Mouse (Mus musculus): ENCODE results near the gene Ap5z1.

Ap5z1 gene

DNA sequence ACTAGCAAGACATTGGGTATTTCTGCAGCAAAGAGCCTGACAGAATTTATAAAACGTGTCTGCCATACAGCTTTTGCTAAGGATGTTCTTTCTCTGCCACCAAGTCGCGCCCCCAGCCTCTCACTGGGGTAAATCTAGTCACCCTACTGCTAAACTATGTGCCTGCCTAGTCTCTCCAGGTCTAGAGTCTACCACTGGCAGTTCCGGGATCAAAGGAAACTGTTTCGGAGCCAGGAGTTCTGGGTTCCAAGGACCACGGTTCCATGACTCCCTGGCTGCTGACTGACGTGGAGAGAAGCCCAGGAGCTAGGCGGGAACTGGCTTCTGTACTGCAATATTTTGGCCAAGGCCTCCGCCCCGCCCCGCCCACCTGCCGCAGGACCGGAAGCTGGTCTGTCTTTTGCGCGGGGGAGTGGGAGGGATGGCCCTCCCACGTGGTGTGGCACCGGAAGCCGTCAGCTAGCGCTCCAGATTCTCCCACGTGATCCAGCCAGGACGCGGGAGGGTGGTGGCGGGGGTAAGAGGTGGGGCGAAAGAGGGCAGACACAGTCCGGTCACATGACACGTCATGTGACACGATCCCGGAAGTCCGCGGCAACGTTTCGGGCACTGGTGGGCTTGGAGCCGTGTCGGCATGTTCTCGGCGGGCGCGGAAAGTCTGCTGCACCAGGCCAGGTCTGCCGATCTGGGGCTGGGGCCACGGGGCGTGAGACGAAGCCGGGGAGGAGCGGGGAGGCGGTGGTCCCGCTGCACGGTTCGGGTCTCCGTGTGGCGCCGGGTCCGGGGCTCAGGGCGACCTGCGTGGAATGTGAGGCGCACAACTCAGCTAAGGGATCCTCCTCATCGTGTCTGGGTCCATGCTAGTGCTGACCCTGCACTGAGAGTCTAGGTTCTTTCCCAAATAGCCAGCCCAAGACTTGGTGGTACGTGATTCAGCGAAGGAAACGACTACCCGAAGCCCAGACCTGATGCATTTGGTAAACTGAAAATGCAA lies at the start of gene Ap5z1:
Gene Ap5z1 (plus strand): TSS at position 484 of the 994 bp plus-strand sequence.
- peak; percentile 98 for DNase-seq (ENCODE audit: low read depth, low spot score)

DNA sequence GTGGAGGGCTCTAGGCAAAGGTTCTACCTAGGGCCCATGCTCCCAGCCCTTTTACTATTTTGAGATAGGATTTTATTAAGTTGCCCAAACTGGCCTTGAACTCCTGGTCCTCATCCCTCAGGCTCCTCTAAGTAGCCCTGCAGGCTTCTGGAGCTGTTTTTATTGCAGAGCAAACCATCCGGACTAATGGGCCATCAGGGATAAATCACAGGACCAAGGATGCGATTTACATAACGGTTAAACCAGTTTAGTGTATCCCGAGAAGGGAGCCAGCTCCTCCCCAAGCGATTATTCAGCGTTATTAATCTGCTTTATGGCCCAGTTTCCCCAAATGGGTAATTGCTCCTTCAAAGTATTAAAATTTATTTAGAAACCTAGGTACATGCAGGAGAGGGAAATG lies 48.3 kb upstream of the Ap5z1 start:
- DNase-seq (ENCODE audit: low read depth, low spot score) = no peak

DNA sequence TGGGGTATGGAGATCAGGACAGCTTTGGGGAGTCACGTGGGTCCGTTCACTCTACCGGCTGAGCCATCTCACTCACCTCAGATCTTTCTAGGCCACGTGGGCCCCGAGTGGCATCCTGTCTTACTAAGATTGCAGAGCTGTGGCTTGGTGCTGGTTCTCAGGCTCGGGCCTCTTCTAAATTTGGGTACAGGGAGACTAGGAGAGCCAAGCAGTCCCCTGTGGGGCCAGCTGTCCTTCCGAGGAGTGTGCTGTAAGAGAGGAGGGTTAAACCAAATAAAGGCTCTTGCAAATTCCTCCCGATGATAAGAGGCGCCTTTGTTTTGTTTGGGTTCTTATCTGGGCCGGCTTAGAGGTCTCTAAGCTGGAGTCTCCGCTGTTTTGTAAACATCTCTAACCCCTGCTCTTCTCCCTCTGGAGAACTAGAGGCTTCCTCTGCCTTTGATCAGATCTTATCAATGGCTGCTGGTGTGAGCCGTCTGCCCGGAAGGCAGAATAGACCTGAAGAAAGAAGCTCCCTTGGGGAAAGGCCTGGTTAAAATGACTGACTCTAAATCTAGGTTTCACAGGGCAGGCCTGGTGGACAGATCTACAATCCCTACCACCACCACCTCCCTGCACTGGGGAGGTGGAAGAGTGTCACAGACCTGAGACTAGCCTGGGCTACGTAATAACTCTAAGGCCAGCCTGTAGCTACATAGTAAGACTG lies 47.5 kb upstream of the Ap5z1 start:
- no peak for DNase-seq (ENCODE audit: low read depth, low spot score)

DNA sequence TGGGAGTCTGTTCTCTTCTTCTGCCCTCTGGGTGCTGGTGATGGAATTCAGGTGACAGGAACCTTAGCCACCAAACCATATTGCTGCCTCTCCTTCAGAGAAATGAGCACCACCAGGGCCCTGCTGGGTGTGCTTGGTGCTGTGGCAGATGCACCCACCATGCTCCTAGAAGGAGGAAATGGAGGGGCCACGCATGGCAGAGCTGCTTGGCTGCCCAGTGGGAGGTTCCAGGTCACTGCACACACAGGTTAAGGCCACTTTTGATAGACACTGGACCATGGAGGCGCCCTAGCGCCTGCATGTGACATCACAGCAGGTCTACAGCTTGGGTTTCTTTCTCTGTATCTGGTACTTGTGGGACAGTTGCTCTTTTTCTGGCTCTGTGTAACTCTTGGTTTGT lies 46.6 kb upstream of the Ap5z1 start:
- DNase-seq (ENCODE audit: low read depth, low spot score) = peak; percentile 55

DNA sequence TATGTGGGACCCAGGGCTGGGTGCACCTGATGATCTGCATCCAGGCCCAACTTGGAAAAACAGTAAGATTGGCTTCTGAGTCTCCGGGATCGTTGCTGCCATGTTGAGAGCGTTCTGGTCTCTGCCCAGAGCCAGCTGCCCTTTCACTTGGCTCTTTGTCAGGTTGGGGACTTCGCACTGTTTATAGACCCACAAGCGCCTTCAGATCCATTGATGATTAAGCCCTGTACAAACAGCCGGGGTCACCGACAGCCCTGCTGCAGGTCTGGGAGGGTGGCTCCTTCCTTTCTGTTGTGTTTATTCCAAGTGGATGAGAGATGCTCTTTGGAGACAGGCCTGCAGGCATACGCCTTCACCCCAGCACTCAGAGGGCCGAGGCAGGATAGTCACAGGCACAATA lies 45.9 kb upstream of the Ap5z1 start:
- DNase-seq (ENCODE audit: low read depth, low spot score) = no peak

DNA sequence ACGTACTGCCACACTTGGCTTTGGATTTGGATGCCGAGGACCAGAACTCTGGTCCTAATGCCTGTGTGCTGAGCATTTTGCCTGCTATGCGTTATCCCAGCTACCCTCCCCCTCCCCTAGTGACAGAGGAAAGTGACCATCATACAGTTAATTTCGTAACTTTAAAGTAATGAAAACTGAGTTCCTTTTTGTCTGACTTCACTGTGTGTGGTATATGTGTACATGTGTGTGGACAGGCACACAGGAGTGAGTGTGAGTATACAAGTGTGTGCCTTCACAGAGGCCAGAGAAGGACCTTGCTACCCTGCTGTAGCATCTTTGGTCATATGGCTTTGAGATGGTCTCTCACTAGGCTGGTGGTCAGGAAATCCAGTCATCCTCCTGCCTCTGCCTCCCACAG lies 45.3 kb upstream of the Ap5z1 start:
- DNase-seq (ENCODE audit: low read depth, low spot score) = no peak

DNA sequence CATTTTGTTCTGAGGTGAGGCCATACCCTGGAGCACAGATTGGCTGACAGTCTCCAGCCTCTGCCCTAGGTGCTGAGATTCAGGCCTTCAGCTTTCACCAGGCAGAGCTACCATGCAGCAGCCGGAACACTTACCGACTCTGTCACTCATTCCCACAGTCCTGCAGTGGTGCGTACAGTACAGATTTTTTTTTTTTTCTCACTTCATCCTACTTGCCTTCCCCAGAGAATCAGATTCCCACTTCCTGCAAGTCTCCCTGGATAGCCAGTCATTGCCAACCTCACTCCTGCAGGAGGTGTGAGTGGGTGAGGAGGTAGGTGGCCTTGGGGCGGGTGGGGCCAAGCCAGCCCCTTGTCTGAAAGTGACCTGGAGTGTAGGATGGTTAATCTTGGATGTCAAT lies 43.4 kb upstream of the Ap5z1 start:
- DNase-seq (ENCODE audit: low read depth, low spot score) = no peak

DNA sequence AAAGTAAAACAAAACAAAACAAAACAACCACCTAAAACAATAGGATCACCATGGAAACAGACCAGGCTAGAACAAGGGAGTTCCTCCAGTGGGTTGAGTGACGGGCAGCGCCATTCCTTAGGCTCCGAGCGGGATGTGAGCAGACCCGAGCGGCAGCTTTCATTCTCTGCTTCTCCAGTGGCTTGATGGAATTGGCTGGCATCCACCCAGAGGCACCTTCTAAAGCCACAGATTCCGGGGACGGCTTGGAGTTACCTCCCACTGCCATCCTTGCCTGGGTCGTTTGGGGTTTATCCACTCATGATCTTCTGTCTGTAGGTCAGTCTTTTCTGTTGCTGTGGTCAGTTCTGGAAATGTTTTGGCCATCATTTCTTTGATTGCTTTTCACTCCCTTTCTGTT lies 42.8 kb upstream of the Ap5z1 start:
- DNase-seq (ENCODE audit: low read depth, low spot score) = no peak

DNA sequence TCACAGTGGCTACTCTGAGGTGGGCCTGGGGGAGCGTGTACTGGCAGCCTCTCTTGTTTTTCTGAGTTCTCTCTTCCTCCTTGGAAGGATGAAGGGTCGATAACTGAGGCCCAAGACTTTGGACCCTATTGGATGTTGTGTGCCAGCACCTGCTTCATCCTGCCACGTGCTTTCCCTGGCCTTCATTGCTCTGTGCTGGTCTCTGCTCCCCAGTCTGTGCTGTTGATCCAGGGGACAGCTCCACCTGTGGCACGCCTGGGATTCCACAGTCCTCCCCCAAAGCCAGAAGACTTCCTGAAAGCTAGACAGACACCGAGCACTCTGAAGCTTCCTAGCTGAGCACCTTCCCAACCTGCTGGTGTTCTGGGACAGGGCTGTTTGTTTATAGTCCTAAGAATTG lies 41.9 kb upstream of the Ap5z1 start:
- no peak for DNase-seq (ENCODE audit: low read depth, low spot score)

DNA sequence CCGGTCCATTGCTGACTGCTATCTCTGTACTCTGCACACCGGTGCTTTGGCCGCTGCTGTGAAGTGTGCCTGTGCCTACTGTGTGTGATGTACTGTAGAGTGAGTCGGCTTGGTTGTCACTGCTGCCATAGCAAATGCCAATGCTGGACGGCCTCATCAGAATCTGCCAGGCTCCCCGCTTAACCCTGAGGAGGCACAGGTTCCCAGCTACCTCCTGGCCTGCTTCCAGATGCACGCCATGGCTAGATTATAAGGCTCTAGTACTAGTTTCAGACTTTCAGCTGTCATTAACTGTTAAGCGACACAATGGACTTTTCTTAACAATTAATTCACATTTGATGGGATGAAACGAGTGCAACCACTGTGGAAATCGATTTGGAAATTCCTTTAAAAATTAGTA lies 40.6 kb upstream of the Ap5z1 start:
- no peak for DNase-seq (ENCODE audit: low read depth, low spot score)

DNA sequence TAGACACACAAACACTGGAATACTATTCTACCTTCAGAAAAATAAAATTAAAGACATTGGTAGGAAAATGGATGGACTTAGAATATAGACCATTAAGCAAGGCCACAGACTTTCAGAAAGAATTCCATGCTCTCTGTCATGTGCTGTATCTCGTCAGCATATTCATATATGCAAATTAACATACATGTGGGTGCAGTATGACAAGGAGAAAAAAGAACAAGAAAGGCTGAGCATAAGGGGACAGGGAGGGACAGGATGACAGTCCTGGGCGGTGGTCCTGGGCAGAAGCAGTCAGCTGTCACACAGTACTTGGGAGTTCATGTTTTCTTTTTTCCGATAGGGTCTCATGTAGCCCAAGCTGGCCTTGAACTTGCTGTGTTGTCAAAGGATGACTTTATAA lies 40.0 kb upstream of the Ap5z1 start:
- DNase-seq (ENCODE audit: low read depth, low spot score) = no peak

DNA sequence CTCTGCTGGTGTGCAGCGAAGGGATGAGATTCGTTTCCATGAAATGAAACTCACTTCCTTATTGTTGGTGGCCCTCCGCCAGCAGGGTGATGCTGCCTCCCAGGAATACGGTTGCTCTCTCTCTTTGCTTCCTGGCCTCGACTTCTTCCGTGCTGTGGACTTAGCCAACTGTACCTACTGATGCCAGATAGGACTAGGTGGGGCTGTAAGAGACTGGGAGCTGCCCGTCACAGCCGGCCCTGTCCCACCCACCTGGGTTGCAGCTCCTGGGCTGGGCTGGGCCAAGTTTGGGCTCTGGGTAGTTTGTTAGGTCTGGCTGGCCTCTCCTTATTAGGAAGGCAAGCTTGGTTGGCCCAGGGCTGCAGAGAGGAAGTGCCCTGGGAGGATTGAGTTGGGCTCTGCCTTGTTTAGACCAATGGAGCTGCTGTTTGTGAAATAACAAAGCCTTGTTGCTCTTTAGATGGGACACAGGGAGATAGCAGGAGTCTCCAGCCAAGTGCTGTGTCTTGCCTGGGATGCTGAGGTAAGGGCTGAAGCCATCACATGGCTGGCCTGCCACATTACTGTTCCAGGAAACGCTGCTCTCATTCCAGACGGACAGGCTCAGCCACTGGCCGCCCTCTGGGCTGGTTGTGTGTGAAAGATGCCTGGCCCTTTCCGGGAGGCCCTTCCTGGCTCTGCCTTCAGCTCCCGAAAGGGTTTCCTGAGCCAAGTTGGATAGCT lies 39.0 kb upstream of the Ap5z1 start:
- no peak for DNase-seq (ENCODE audit: low read depth, low spot score)

DNA sequence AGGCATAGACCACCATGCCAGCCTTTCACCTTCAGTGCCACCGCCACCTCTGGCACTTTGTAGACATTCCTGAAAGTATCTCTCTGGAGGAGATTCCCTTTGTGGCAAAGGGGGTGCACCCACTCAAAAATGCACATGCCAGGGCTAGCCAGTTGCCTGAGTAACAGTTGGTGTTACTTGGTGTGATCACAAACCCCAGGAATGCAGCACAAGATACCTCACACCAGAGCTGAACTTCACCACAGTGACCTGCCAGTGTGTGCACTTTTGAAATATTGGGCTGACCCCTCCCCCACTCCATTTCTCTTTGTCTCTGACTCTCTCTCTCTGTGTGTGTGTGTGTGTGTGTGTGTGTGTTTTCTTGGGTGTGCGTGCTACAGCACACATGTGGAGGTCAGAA lies 37.3 kb upstream of the Ap5z1 start:
- no peak for DNase-seq (ENCODE audit: low read depth, low spot score)

DNA sequence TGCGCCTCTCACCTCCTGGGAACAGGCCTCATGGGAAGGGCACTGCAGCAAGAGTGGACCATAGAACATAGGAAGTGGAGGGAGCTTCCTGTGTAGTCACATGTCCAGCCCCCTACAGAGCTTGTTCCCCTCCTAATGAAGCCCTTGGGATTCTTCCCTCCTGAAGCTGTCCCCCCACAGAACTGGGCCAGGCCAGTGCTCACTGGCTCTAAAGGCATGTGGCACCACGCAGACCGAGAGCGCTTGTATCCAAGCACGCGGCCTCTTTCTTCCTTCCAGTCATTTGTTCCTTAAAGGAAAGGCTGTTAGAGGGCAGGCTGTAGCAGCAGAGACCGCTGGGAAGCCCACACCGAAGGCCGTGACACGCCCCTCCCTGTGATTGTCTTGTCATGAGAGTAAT lies 35.9 kb upstream of the Ap5z1 start:
- no peak for DNase-seq (ENCODE audit: low read depth, low spot score)

DNA sequence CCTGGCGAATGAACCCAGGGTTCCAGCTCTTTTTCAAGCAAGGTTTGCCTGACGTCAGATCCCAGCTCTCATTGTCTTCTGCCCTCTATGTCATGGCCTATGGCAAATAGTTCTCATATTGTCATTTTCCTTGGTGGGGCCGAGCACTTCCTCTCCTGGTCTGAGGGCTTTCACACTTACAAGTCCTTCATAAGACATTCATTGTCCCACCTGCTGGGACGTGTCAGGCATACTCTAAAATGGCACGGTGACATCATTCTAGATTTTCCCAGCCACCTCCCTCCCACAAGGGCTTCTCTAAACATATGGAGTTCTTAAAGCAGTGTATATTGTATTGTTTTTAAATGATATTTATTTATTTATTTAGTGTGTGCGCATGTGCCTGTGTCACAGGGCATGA lies 35.1 kb upstream of the Ap5z1 start:
- DNase-seq (ENCODE audit: low read depth, low spot score) = no peak

DNA sequence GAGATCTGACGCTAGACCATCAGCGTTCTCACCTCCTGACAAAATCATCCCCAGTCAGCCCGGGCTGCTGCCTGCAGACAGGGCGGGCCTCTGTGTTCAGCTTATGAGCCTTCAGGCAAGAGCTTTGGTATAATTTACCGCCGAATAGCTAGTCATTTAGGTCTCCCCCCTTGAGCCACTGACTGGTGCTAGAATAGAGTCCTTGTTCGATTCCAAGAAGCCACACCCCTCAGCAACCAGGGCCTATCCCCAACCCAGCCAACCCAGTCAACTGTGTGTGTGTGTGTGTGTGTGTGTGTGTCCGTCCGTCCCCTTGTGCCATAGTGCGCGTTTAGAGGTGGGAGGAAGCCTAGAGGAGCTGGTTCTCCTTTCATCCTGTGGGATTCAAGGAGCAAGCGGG lies 32.7 kb upstream of the Ap5z1 start:
- no peak for DNase-seq (ENCODE audit: low read depth, low spot score)

DNA sequence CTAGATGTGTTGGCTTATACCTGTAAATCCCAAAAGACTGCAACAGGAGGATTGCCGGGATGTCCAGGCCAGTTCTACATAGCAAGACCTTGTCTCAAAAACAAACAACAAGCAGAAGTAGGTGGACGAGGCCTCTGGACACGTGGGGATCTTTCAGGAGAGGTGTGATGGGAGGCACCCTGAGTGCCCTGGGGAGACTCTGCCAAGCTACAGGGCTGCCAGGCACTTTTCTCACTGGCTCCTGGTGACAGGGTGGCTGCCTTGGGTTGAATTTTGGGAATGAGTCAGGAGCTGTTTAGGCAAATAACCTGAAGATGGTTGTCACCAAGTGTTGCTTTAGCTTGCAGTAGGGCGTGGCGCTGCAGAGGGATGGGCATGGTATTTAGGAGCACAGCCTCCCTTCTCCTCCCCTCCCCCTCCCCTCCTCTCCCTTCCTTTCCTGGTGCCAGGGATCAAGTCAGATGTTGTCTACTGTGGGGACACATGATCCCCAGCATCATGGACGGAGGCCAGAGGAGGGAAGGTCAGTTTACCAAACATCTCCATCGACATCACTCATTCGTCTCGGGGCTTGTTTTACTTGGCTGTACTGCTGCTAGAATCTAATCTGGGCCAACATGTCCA lies 31.8 kb upstream of the Ap5z1 start:
- DNase-seq (ENCODE audit: low read depth, low spot score) = no peak

DNA sequence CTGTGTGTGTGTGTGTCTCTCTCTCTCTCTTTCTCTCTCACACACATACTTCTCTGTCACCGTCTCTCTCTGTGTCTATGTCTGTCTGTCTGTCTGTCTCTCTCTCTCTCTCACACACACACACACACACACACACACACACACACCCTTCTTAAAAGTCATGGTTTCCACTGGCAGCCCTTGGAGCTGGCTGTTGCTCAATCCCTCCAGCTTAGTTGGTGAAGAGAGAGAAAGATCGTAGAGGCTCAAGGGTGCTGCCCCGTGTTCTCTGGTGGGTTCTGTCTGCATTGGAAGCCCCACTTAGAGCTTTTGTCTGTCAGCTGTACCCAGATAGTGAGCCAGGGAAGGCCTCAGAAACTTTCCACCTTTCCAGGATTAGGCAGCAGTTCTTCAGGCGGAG lies 31.0 kb upstream of the Ap5z1 start:
- no peak for DNase-seq (ENCODE audit: low read depth, low spot score)

DNA sequence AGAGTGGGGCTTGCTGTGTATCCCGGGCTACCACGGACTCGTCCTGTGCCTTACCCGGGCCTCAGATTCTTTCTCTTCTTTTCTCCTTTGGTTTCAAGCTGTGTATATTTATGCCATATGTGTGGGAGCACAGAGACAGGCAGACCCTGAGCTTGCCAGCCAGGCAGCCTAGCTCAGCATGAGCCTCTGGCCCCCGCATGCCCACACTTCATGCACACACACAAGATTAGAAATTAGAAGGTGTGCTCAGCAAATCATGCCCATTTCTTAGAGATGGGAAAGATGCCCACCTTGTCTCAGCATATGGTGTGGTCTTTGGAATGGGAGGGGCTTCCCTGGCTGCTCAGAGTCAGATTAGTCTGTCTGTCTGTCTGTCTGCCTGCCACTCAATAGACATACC lies 29.7 kb upstream of the Ap5z1 start:
- no peak for DNase-seq (ENCODE audit: low read depth, low spot score)

DNA sequence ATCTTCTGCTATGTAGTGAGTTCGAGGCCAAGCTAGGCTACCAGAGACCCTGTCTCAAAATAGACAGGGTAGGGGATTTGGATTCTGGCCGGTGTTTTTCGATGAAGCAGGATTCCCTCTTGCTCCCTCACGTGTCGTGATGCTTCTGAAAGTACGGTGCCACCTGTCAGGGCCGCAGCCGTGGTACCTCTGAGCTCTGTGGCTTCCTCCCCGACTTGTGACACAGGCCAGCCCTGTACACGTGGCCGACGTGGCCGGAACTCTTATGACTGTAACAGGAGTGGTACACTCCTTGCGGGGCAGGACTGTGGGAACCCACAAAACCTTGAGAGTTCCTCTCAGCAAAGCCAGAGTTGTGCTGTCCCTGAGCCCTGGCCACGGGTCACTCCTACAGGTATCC lies 28.0 kb upstream of the Ap5z1 start:
- DNase-seq (ENCODE audit: low read depth, low spot score) = no peak

DNA sequence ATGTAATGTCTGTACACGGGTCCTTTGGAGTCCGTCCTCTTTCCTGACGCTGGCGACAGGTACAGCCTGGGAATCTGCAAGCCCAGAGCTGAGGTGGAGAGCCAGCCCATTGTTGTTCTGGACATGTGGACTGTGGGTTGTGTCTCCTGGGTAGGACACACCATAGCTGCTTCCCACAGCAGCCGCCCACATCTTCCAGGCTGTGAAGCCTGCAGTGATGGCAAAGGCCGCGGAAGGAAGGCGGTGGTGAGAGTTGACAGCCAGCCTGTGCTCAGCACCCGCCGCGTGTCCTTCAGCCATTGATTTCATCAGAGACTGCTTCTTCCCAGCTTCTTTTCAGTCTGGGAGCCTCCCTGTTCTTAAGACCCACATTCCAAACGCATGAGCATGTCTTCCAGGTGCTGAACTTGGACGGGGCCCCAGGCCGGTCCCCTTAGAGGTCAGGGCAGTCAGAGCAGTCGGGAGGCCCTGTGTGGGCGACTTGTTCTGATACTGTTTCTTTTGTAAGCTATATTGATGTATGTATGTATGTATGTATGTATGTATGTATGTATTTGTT lies 25.3 kb upstream of the Ap5z1 start:
- no peak for DNase-seq (ENCODE audit: low read depth, low spot score)
